Mouse (Mus musculus) liver, embryonic 12.5 days (tissue): ENCODE measurements around the gene Mettl9. TPM values are rescaled to one million over a fixed set of nuclear protein-coding genes. Genes with fewer than 3 reads are reported as not detected.
A peak's percentile ranks its signal among the peaks of the same experiment; 100 is the strongest.
"Not testable (repeated sequence)": the region's sequence is repeated elsewhere in the genome, so short reads cannot be mapped to it uniquely, and the experiment has no call there.

Experiments
- ATAC-seq: fragments of 200-750 bp; cut with Nextera tagmentation; 2 replicates; pipeline ENCODE4 v1.8.0; 2017; ENCODE audit warnings: moderate number of reproducible peaks, mild to moderate bottlenecking, moderate library complexity
- H3K27ac ChIP-seq: fragments of 300-500 bp; sonication (generic); 2 replicates; pipeline ENCODE4 v1.5.1; 2016; ENCODE audit warnings: mild to moderate bottlenecking
- H3K27me3 ChIP-seq: fragments of 300-500 bp; sonication (generic); replicated peaks from 2 replicates; pipeline ENCODE4 v1.6.1; 2016; ENCODE audit warnings: mild to moderate bottlenecking, moderate library complexity
- H3K36me3 ChIP-seq: fragments of 300-500 bp; sonication (generic); 2 replicates; pipeline ENCODE4 v1.6.1; 2016; ENCODE audit warnings: mild to moderate bottlenecking, moderate library complexity
- H3K4me1 ChIP-seq: fragments of 300-500 bp; sonication (generic); 2 replicates; pipeline ENCODE4 v1.6.1; 2016
- H3K4me2 ChIP-seq: fragments of 300-500 bp; sonication (generic); 2 replicates; pipeline ENCODE4 v1.6.1; 2016; ENCODE audit warnings: mild to moderate bottlenecking, moderate library complexity
- H3K4me3 ChIP-seq: fragments of 300-500 bp; sonication (generic); 2 replicates; pipeline ENCODE4 v1.5.1; 2016; ENCODE audit warnings: mild to moderate bottlenecking, moderate library complexity
- H3K9ac ChIP-seq: fragments of 300-500 bp; sonication (generic); 2 replicates; pipeline ENCODE4 v1.6.1; 2016; ENCODE audit warnings: mild to moderate bottlenecking, moderate library complexity
- H3K9me3 ChIP-seq: fragments of 300-500 bp; sonication (generic); replicated peaks from 2 replicates; pipeline ENCODE4 v1.6.1; 2016; ENCODE audit warnings: mild to moderate bottlenecking, moderate library complexity
- WGBS: fragments of 180-500 bp; shearing (Covaris S2); methylation state at CpG from one replicate; pipeline ENCODE4 v1.1.7; 2016; ENCODE audit not compliant: insufficient replicate concordance; 5-methylcytosine and 5-hydroxymethylcytosine counted together
- polyA plus RNA-seq: library from polyadenylated mRNA; unstranded; fragments of >200 nt; fragmentation: Nextera tagmentation; extraction: Ambion mirVana; gene quantifications from 2 replicates; pipeline ENCODE4 v1.2.1, GENCODE M21; 2016

The Mettl9 gene
- polyA plus RNA-seq, 1 experiment from 2014 or later = 71.8 TPM

GRCm38 (mm10) chr7:121025221-121026008 lies 8.8 kb upstream of the Mettl9 start:
- H3K36me3 ChIP-seq = no peaks in the 10 kb centered on the region
- no peak overlapping the region for H3K4me3 ChIP-seq
- H3K9me3 ChIP-seq = no peaks in the 10 kb centered on the region
- peaks cover 16% of the 10 kb centered on the region for H3K4me1 ChIP-seq
- peak; percentile 85 for ATAC-seq
- 40% methylated on average over 6 of the region's 6 CpGs for WGBS
- peak overlapping the region; percentile 29; the same call in 1 of the 2 replicates for H3K4me2 ChIP-seq
- H3K27me3 ChIP-seq = peaks cover 13% of the 10 kb centered on the region; the same call in 1 of the 2 replicates
- peak overlapping the region; percentile 12; the same call in 1 of the 2 replicates for H3K27ac ChIP-seq
- no peak overlapping the region for H3K9ac ChIP-seq

DNA sequence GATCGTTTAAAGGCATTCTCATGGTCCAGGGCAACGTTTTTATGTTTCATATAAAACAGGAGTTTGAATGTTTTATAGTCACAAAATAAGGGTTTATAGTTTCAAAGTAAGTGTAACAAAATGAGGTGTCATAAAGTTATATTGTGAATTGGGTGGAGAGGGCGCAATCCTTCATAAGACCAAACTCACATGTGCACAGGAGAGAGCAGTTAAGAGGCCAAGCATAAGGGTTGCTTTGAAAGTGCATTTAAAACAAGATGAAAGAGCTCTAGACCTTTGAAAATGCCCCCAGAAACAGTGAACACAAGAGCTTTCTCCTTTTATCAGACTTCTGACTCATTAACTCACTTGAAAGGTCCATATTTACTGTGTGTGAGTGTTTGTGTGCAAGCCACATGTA lies 7.9 kb upstream of the Mettl9 start:
- no peak overlapping the region for H3K9ac ChIP-seq
- H3K36me3 ChIP-seq = no peaks in the 10 kb centered on the region
- H3K4me1 ChIP-seq = peaks cover 16% of the 10 kb centered on the region
- ATAC-seq = no peak
- H3K9me3 ChIP-seq = no peaks in the 10 kb centered on the region
- WGBS = 53% methylated on average over 3 of the region's 3 CpGs
- H3K4me2 ChIP-seq = no peak overlapping the region
- H3K27ac ChIP-seq = no peak overlapping the region
- H3K27me3 ChIP-seq = peaks cover 19% of the 10 kb centered on the region; the same call in 1 of the 2 replicates
- H3K4me3 ChIP-seq = no peak overlapping the region

DNA sequence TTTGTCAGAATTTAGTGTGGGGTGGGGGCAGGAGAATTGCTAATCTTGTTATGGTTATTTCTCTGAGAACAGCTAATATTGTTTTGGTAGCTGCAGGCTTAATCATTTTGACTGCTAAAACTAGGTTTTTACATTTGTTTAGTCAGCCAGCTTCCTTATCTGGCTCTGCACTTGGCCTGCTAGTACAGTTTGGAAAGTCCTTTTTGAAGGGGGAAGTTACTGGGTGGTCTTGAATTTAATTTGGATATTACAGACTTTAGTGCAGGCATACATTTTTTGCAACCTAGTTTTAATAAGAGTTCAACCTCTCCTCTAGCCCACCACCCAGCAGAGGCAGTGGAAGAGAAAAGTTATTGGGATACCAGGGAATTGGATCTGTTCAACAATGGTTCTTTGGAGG lies 4.3 kb upstream of the Mettl9 start:
- H3K4me2 ChIP-seq, H3K9ac ChIP-seq, H3K4me3 ChIP-seq, H3K27ac ChIP-seq, ATAC-seq, H3K36me3 ChIP-seq, H3K9me3 ChIP-seq: not testable (repeated sequence)
- H3K27me3 ChIP-seq = peaks cover 29% of the 10 kb centered on the region; the same call in 1 of the 2 replicates
- peaks cover 16% of the 10 kb centered on the region for H3K4me1 ChIP-seq

DNA sequence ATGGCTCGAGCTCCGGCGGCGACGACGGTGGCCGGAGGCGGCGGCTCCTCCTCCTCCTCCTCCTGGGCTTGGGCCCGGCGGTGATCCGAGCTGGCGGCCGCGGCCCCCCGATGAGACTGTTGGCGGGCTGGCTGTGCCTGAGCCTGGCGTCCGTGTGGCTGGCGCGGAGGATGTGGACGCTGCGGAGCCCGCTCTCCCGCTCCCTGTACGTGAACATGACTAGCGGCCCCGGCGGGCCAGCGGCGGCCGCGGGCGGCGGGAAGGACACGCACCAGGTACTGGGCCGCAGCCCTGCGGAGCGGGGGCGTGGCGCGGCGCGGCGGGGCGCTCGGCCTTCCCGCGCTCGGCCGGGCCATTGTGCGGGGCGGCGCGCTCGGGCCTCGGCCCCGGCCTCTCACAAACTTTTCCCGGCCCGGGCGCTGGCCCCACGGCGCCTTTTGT lies 476 bp downstream of the Mettl9 start:
- Histone ChIP-seq H3K36me3 (no peaks in the 10 kb centered on the region), H3K4me1 (peaks cover 34% of the 10 kb centered on the region), H3K9ac (peak overlapping the region; percentile 97), H3K27me3 (peaks cover 19% of the 10 kb centered on the region; the same call in 1 of the 2 replicates), H3K4me3 (peak overlapping the region; percentile 97), H3K4me2 (peak overlapping the region; percentile 90), H3K9me3 (no peaks in the 10 kb centered on the region), H3K27ac (peak overlapping the region; percentile 90)
- 0% methylated on average over 45 of the region's 63 CpGs for WGBS
- peak; percentile 81 for ATAC-seq

- Histone ChIP-seq H3K27me3 (peaks cover 18% of the 10 kb centered on the region; the same call in 1 of the 2 replicates), H3K9ac (peak overlapping the region; percentile 97), H3K4me2 (peak overlapping the region; percentile 90), H3K36me3 (no peaks in the 10 kb centered on the region), H3K9me3 (no peaks in the 10 kb centered on the region), H3K4me1 (peaks cover 36% of the 10 kb centered on the region), H3K4me3 (peak overlapping the region; percentile 97), H3K27ac (peak overlapping the region; percentile 90)
- peak; percentile 32 for ATAC-seq
- under 1% methylated on average over 24 of the region's 24 CpGs for WGBS
Observed at GRCm38 (mm10) chr7:121035161-121035721, 996 bp downstream of the Mettl9 start.

DNA sequence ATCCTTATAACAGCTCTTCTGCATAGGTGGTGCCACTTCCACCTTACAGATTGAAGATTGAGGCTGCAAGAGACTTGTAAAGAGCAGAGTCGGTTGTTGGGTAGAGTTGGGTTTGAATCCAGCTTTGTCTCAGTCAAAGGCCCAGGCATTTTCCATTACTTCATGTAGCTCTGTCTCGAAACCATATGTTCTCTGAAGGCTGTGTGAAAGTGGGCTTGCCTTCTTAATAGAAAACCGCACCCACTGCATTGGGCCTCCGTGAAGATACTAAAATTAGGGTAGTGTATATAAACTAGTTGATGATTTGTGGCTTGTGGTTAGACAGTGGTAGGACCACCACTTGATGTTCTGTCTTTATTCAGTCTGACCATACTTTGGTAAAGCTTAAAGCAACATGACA lies 6.3 kb downstream of the Mettl9 start:
- Histone ChIP-seq H3K36me3 (no peaks in the 10 kb centered on the region), H3K9me3 (no peaks in the 10 kb centered on the region), H3K27me3 (no peaks in the 10 kb centered on the region), H3K4me1 (peaks cover 44% of the 10 kb centered on the region), H3K27ac (no peak overlapping the region), H3K9ac (no peak overlapping the region), H3K4me3 (no peak overlapping the region), H3K4me2 (no peak overlapping the region)
- ATAC-seq = no peak
- 62% methylated on average over 4 of the region's 4 CpGs for WGBS

- H3K9me3 ChIP-seq = no peaks in the 10 kb centered on the region
- peaks cover 34% of the 10 kb centered on the region for H3K4me1 ChIP-seq
- no peak for ATAC-seq
- no peaks in the 10 kb centered on the region for H3K36me3 ChIP-seq
- H3K4me2 ChIP-seq = no peak overlapping the region
- H3K27ac ChIP-seq = no peak overlapping the region
- H3K9ac ChIP-seq = no peak overlapping the region
- no peaks in the 10 kb centered on the region for H3K27me3 ChIP-seq
- no peak overlapping the region for H3K4me3 ChIP-seq
- 70% methylated on average over 1 of the region's 1 CpGs for WGBS
Observed at GRCm38 (mm10) chr7:121041989-121042388, 7.7 kb downstream of the Mettl9 start.

GRCm38 (mm10) chr7:121043004-121043403 lies 8.8 kb downstream of the Mettl9 start:
- H3K9ac ChIP-seq = no peak overlapping the region
- WGBS = 86% methylated on average over 3 of the region's 3 CpGs
- no peaks in the 10 kb centered on the region for H3K36me3 ChIP-seq
- H3K4me2 ChIP-seq = no peak overlapping the region
- no peak overlapping the region for H3K27ac ChIP-seq
- no peak overlapping the region for H3K4me3 ChIP-seq
- ATAC-seq = no peak
- H3K27me3 ChIP-seq = no peaks in the 10 kb centered on the region
- peaks cover 25% of the 10 kb centered on the region for H3K4me1 ChIP-seq
- H3K9me3 ChIP-seq = no peaks in the 10 kb centered on the region

DNA sequence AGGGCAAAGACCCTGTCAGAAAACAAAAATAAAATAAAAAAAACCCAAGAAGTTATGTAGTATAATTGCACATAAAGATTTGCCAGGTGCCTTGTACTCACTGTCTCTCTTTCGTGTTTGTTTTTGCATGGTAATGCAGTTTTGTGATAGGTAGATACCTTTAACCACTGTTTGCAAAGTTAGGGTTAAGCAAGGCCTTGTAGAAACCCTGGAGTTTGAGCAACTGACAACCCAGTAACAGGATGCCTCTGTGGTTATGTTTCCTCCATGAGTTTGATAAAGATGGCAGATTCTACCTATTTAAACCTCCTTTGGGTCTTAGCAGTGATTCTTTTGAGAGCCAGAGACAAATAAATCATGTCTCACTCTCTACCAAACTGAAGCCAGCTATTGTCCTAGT lies 9.3 kb downstream of the Mettl9 start:
- WGBS = 71% methylated on average over 1 of the region's 1 CpGs
- Histone ChIP-seq H3K4me2 (no peak overlapping the region), H3K27me3 (no peaks in the 10 kb centered on the region), H3K4me1 (peaks cover 24% of the 10 kb centered on the region), H3K9ac (no peak overlapping the region), H3K4me3 (no peak overlapping the region), H3K36me3 (peaks cover 4% of the 10 kb centered on the region), H3K9me3 (no peaks in the 10 kb centered on the region), H3K27ac (no peak overlapping the region)
- no peak for ATAC-seq

- H3K9me3 ChIP-seq = no peaks in the 10 kb centered on the region
- no peak overlapping the region for H3K9ac ChIP-seq
- H3K27me3 ChIP-seq = no peaks in the 10 kb centered on the region
- peaks cover 22% of the 10 kb centered on the region for H3K4me1 ChIP-seq
- no peak for ATAC-seq
- 37% methylated on average over 1 of the region's 1 CpGs for WGBS
- H3K27ac ChIP-seq = no peak overlapping the region
- peaks cover 6% of the 10 kb centered on the region for H3K36me3 ChIP-seq
- no peak overlapping the region for H3K4me3 ChIP-seq
- no peak overlapping the region for H3K4me2 ChIP-seq
Observed at GRCm38 (mm10) chr7:121044251-121044650, 10.0 kb downstream of the Mettl9 start.

DNA sequence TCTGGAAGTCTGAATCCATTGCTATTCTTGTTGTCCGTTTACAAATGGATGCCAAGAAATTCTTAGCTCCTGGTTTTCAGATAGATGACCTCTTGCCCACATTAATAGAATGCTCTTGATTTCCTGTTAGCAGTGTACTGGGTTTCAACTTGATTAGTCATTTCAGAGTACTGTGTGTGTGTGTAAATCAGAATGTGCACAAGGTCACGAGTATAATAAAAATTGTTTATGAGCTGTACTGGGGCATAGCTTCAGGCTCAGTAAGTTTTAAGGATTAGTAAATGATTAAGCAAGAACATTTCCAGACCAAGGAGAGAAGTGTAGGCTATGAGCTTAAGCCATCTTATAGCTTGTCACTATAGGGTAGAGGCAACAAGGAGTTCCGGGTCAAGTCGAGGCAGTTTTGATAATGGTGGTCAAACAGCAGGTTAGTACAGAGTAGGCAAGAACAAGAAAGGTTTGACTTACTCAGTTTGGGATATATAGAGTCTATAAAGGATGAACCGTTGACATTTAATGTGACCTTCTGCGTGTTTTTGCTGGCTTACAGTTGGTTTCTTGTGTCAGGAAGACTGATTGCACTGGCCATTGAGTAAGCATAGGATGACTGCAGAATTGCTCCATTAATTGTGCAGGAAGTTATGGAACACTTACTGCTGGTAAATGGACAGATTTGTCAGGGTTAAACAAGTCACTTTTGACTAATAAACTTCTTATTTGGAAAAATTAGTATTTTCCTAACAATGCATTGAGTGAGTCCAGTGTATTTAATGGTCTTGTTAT lies 11.6 kb downstream of the Mettl9 start:
- Histone ChIP-seq H3K36me3 (peaks cover 17% of the 10 kb centered on the region), H3K9ac (no peak overlapping the region), H3K4me1 (peaks cover 14% of the 10 kb centered on the region), H3K27me3 (no peaks in the 10 kb centered on the region), H3K27ac (no peak overlapping the region), H3K4me3 (no peak overlapping the region), H3K4me2 (no peak overlapping the region), H3K9me3 (no peaks in the 10 kb centered on the region)
- no peak for ATAC-seq
- WGBS = 78% methylated on average over 6 of the region's 6 CpGs

GRCm38 (mm10) chr7:121047624-121048023 lies 13.4 kb downstream of the Mettl9 start:
- H3K9ac ChIP-seq = no peak overlapping the region
- ATAC-seq = no peak

More at GRCm38 (mm10) chr7:121047624-121048023, 13.4 kb downstream of the Mettl9 start:
- Histone ChIP-seq H3K4me3 (no peak overlapping the region), H3K27ac (no peak overlapping the region), H3K4me1 (peaks cover 8% of the 10 kb centered on the region; the same call in 1 of the 2 replicates), H3K36me3 (peaks cover 32% of the 10 kb centered on the region), H3K27me3 (no peaks in the 10 kb centered on the region), H3K9me3 (no peaks in the 10 kb centered on the region), H3K4me2 (no peak overlapping the region)
- 78% methylated on average over 2 of the region's 2 CpGs for WGBS
